Mouse (Mus musculus) Patski (cell line): ENCODE results near the gene Ctso. TPM values are rescaled to one million over a fixed set of nuclear protein-coding genes. Genes with fewer than 3 reads are reported as not detected.

Experiments used
- ATAC-seq: fragments of 100-300 bp; one replicate; pipeline ENCODE4 v1.8.0; 2021
- CTCF ChIA-PET: fragments of 350-600 bp; sonication (Branson Sonifier 250); formaldehyde crosslinking; loops from one replicate; lab custom pipeline; 2022; ENCODE audit warnings: inconsistent platforms; lab: Charles Lee
- POLR2A ChIA-PET: fragments of 350-600 bp; sonication (Branson Sonifier 250); formaldehyde crosslinking; loops from one replicate; lab custom pipeline; 2022; ENCODE audit warnings: antibody characterized with exemption, inconsistent platforms; lab: Charles Lee
- DNase-seq: peaks from one replicate; pipeline ENCODE4 v3.0.0-alpha.2; 2011; ENCODE audit warnings: low read depth, low spot score
- H3K27me3 ChIP-seq: fragments of 371-371 bp; one replicate; pipeline ENCODE4 v1.5.1; 2021
- CTCF ChIP-seq: fragments of 100-300 bp; IDR thresholded peaks from one replicate; pipeline ENCODE4 v1.5.1; 2021
- in situ Hi-C: fragments of 300-500 bp; cut with MboI; formaldehyde crosslinking; loops from 3 replicates; pipeline ENCODE4 v1.11.1; 2018; ENCODE audit warnings: low pct_unique_long_range_greater_than_20kb, mixed read lengths
- polyA plus RNA-seq: library from polyadenylated mRNA; unstranded; gene quantifications from one replicate; pipeline ENCODE4 v1.2.3, GENCODE M21; 2021

Ctso gene
- polyA plus RNA-seq, 1 experiment from 2014 or later = 18.5 TPM

DNA sequence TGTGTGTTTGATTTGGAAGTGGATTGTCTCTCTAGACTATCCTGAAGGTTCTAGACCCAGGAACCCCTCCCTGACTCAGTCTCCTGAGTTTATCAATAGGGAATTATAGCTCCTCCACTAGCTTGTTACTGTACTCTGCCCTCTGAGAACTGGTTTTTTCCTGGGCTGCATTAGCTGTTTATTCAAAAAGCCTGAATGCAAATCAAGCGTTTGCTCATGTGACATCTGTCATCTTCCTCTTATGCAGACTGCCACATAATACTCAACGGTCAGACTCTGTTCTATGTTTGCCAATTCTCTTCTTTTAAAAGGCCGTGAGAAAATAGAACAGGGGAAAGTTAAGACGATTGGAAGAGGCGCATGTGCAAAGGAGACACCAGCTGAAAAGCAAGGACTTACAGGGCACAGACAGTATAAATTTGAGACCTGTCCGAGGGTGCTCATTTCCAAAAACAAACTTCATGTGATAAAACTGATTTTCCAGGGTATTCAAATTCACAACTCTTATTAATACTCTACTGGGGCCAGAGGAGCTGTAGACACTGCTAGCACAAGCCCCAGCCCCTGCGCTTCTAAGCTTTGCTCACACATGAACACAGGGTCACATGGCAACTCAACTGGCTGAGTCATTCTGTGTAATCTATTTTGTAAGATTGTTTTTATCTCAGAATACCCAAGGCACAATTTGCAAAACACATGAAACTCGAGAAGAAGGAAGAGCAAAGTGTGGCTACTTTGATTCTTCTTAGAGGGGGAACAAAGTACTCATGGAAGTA is 50.9 kb downstream of the Ctso start:
- ATAC-seq (no peak), DNase-seq (no peak)
- ChIA-PET POLR2A (no interaction called here), CTCF (interaction anchor here (0.7 to 1.7 kb wide), 2 partner anchors 10 to 16 kb away, joined by 3 to 4 read pairs; no protein-coding TSS in a partner anchor)
- H3K27me3 ChIP-seq = peaks cover 77% of the 10 kb centered on the region
- TF ChIP-seq CTCF = no peak
- in situ Hi-C loops = no loop called here

- ChIA-PET POLR2A (no interaction called here), CTCF (no interaction called here)
- H3K27me3 ChIP-seq = peaks cover 74% of the 10 kb centered on the region
- TF ChIP-seq CTCF = no peak
- ATAC-seq (no peak), DNase-seq (no peak)
- in situ Hi-C loops = no loop called here
Observed at GRCm38 (mm10) chr3:81985100-81985499, 52.7 kb downstream of the Ctso start.

DNA sequence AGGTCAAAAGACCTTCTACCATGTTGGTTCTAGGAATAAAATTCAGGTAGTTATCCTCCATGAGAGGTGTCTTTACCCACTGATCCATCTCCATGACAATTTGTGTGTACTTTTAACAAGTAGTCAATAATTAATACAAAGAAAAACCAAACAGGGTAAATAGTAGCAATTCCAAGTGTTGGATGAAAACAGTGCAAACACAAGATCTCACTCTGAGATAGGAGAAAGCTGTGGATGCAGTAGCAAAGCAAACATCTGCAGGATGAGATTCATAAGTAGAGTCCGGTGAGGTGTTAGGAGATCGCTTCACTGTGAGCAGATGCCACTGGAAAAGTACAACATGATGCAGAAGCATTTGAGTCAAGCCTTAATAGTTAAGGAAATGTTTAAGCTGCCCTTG is 53.7 kb downstream of the Ctso start:
- CTCF ChIA-PET = interaction anchor here (1.4 kb wide), 1 partner anchor 12 kb away, joined by 3 read pairs; no protein-coding TSS in a partner anchor
- ATAC-seq = no peak
- in situ Hi-C loops = no loop called here
- TF ChIP-seq CTCF = no peak
- POLR2A ChIA-PET = no interaction called here
- no peak for DNase-seq
- peaks cover 77% of the 10 kb centered on the region for H3K27me3 ChIP-seq

GRCm38 (mm10) chr3:81987628-81988027 is 55.2 kb downstream of the Ctso start:
- H3K27me3 ChIP-seq = peaks cover 78% of the 10 kb centered on the region
- in situ Hi-C loops = no loop called here
- no peak for TF ChIP-seq CTCF
- ChIA-PET CTCF (interaction anchor here (1.6 kb wide), 1 partner anchor 10 kb away, joined by 4 read pairs; no protein-coding TSS in a partner anchor), POLR2A (interaction anchor here (1.6 kb wide), 1 partner anchor 10 kb away, joined by 4 read pairs; no protein-coding TSS in a partner anchor)
- no peak for DNase-seq
- ATAC-seq = no peak

GRCm38 (mm10) chr3:81989692-81990141 is 57.3 kb downstream of the Ctso start:
- ChIA-PET CTCF (interaction anchor here (1.3 kb wide), 3 partner anchors 9 to 13 kb away, joined by 3 to 4 read pairs (median 3); partner anchors contain the start of gene Tdo2), POLR2A (no interaction called here)
- no peak for DNase-seq
- no peak for ATAC-seq
- no peak for TF ChIP-seq CTCF
- H3K27me3 ChIP-seq = peaks cover 74% of the 10 kb centered on the region
- in situ Hi-C loops = no loop called here

DNA sequence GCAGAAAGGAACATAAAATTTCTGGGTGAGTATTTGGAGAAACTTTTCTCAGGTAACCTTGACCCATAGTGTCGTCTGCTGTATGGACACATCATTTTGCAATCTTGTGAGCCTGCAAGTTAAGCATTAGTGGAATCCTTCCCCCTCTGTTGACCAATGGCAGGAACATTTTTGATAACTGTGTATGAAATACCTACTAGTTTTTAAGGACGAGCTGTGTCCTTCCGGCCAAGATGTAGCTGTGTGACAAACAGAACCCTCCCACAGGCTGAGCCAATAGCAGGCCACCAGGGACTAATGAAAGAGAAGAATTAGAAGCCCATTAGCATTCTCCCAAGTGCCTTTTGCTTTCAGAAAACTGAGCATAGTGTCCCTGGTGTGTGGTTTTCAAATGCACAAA is 58.1 kb downstream of the Ctso start:
- CTCF ChIA-PET = interaction anchor here (1.3 kb wide), 1 partner anchor 10 kb away, joined by 3 read pairs; no protein-coding TSS in a partner anchor
- DNase-seq (no peak), ATAC-seq (no peak)
- H3K27me3 ChIP-seq = peaks cover 67% of the 10 kb centered on the region
- TF ChIP-seq CTCF = no peak
- POLR2A ChIA-PET = no interaction called here
- in situ Hi-C loops = no loop called here

DNA sequence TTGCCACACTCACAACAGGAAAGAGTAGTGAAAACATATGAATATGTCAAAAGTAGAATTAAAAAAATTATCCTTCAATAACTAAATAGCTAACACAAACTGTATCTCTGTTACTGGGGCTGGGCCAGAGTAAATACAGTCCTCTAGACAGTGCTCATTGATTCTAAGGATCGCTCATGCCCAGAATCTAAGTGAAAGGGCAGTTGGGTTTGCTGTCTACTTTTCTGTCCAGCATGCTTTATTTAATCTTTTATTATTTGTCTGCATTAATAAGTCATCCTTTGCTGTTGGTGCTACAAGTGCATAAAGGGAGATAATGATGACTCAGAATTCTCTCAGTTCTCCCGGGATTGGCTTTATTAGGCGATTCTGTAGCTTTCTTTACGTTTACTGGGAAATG is 63.0 kb downstream of the Ctso start:
- POLR2A ChIA-PET = no interaction called here
- H3K27me3 ChIP-seq = peaks cover 66% of the 10 kb centered on the region
- CTCF ChIA-PET = interaction anchor here (0.8 to 2.0 kb wide), 3 partner anchors 15 to 48 kb away, joined by 3 to 6 read pairs (median 4); no protein-coding TSS in a partner anchor
- no peak for TF ChIP-seq CTCF
- in situ Hi-C loops = no loop called here
- DNase-seq (no peak), ATAC-seq (no peak)

DNA sequence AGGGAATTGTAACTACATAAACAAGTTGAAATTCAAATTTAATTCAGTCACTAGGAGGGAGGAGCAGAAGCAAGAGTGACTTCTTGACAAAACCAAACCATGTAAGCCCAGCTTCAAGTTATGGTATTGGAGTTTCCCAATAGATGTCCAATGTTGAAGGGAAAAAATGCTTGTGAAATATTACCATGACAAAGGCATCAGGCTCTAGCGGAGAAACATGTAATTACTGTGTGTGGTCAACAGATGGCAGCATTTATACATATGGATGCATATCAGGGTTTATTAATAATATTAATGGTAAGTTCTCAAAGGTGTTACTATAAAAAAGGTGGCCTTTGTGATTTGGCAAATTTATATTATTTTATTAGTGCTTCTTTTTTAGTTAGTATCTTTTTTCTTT is 63.6 kb downstream of the Ctso start:
- in situ Hi-C loops = no loop called here
- DNase-seq (no peak), ATAC-seq (no peak)
- ChIA-PET CTCF (interaction anchor here (0.8 to 2.0 kb wide), 3 partner anchors 16 to 48 kb away, joined by 3 to 6 read pairs (median 4); no protein-coding TSS in a partner anchor), POLR2A (no interaction called here)
- peaks cover 60% of the 10 kb centered on the region for H3K27me3 ChIP-seq
- peak; percentile 66 for TF ChIP-seq CTCF

Other genes with a start within 250 kb of the Ctso start
- gene Tdo2, start 43.6 kb downstream of the Ctso start, polyA plus RNA-seq = 0.14 TPM
- gene Asic5, start 49.7 kb downstream of the Ctso start, polyA plus RNA-seq = not detected
- not detected for gene Gucy1b1, start 142.1 kb downstream of the Ctso start, polyA plus RNA-seq
- gene Gucy1a1, start 213.2 kb downstream of the Ctso start, polyA plus RNA-seq = not detected